Mouse (Mus musculus) cerebellum, adult 2 months (tissue): ENCODE data around the gene Anks1b.

Experiments
- CTCF ChIP-seq: fragments of 200-500 bp; IDR thresholded peaks from 2 replicates; pipeline ENCODE4 v1.5.1; 2011; ENCODE audit warnings: low read depth, mild to moderate bottlenecking, control low read depth, low read length, moderate library complexity, borderline replicate concordance; ENCODE audit not compliant: insufficient read depth
- POLR2A ChIP-seq: fragments of 200-500 bp; IDR thresholded peaks from 2 replicates; pipeline ENCODE4 v1.6.1; 2011; ENCODE audit warnings: low read length, control low read depth, borderline replicate concordance; ENCODE audit not compliant: insufficient read depth

- no peak for TF ChIP-seq CTCF
- TF ChIP-seq POLR2A = no peak
Measured at GRCm38 (mm10) chr10:90584052-90584451, 710.7 kb downstream of the Anks1b start.
